Mouse (Mus musculus) C2C12 (cell line): ENCODE measurements around the gene Zfp607b.

Experiments
- CEBPB ChIP-seq: IDR thresholded peaks from one replicate; pipeline ENCODE4 v1.6.1; 2011; ENCODE audit warnings: low read depth, mild to moderate bottlenecking, control low read depth, moderate library complexity
- CTCF ChIP-seq: IDR thresholded peaks from one replicate; pipeline ENCODE4 v1.5.1; 2011; ENCODE audit not compliant: control insufficient read depth, insufficient read depth, insufficient read length
- MAX ChIP-seq: IDR thresholded peaks from one replicate; pipeline ENCODE4 v1.6.1; 2011; ENCODE audit warnings: mild to moderate bottlenecking, control low read depth
- MYOD1 ChIP-seq: IDR thresholded peaks from one replicate; pipeline ENCODE4 v1.6.1; 2011; ENCODE audit warnings: low read depth; ENCODE audit not compliant: control insufficient read depth, insufficient read length
- MYOG ChIP-seq: IDR thresholded peaks from one replicate; pipeline ENCODE4 v1.6.1; 2011; ENCODE audit not compliant: control insufficient read depth, insufficient read length; ENCODE audit errors: extremely low read depth
- USF1 ChIP-seq: IDR thresholded peaks from one replicate; pipeline ENCODE4 v1.6.1; 2011; ENCODE audit warnings: low read depth, mild to moderate bottlenecking, control low read depth, moderate library complexity

DNA sequence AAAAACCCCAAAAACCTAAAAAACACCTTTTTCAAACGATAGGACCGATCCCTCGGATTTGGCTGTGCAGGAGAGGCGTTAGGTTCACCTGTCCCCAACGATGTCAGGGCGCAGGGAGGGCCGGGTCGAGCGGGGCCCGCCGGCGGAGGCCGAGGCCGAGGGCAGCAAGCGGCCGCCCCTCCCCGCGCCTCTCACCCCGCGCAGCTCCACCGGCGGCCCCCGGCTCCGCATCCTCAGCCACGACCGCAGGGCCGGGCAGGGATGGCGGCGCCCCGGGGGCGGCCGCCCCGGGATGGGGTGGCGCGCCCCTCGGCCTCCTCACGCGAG lies 15.0 kb upstream of the Zfp607b start:
- TF ChIP-seq CTCF: no peak
- TF ChIP-seq CEBPB: no peak
- no peak for TF ChIP-seq MAX
- no peak for TF ChIP-seq MYOG
- no peak for TF ChIP-seq USF1
- TF ChIP-seq MYOD1: no peak
